Mouse (Mus musculus) stomach, postnatal 0 days (tissue): ENCODE measurements around the gene Mgat1.

ENCODE experiments used
- CTCF ChIP-seq: IDR thresholded peaks from 2 replicates; pipeline ENCODE4 v1.5.1; 2016; ENCODE audit warnings: antibody characterized with exemption, low read depth, mild to moderate bottlenecking, moderate library complexity
- EP300 ChIP-seq: optimal IDR thresholded peaks from 2 replicates; pipeline ENCODE3; 2016; ENCODE audit warnings: antibody characterized with exemption

DNA sequence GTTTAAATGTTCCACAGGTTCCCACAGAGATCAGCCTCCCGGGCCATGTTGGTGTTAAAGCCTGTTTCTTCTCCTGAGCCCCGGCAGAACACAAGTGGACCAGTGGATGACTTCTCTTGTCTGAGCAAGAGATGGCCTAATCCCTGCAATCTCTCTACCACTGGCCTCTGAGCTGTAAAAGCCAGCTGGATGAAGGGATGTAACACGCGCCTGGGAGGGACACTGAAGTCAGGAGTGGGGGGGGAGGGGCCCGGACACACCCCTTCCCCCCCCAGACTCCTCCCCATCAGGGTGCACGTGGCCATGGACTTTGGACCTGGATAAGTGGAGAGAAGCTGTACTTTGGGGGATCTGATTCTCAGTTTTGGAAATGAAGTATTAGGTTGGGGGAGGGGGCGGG is 1.2 kb downstream of the Mgat1 start:
- TF ChIP-seq CTCF = no peak
- no peak for TF ChIP-seq EP300
